Mouse (Mus musculus) adrenal gland, adult 8-10 months (tissue): Measurements from ENCODE around the gene Tekt3. TPM values are rescaled to one million over a fixed set of nuclear protein-coding genes. Genes with fewer than 3 reads are reported as not detected.

ENCODE experiments used
- total RNA-seq, 4 experiments: library from RNA; stranded (reverse); gene quantifications; 2 replicates each; pipeline ENCODE4 v1.2.4; 2022

Gene Tekt3
- total RNA-seq, 4 experiments from 2014 or later = not detected

Other genes starting within 250 kb of the Tekt3 start
- gene Trim16, start 241.4 kb upstream of the Tekt3 start, total RNA-seq = 1 to 10 TPM; 4.8 to 9.2 (median 6.5) TPM
- gene Fbxw10, start 214.6 kb upstream of the Tekt3 start, total RNA-seq = 1 to 10 TPM; 1.1 to 2.2 (median 1.9) TPM
- gene Tvp23b, start 182.2 kb upstream of the Tekt3 start, total RNA-seq = 10 to 100 TPM; 55.3 to 69.3 (median 59.9) TPM
- gene Cdrt4, start 110.5 kb upstream of the Tekt3 start, total RNA-seq = under 1 TPM in 1 of 4 experiments, not detected in 3; 0.35 TPM
- 100 to 1,000 TPM in 3 of 4 experiments, 10 to 100 TPM in 1; 92.8 to 116 (median 109) TPM for gene Pmp22, start 67.3 kb downstream of the Tekt3 start, total RNA-seq